In genomic region chr17:34810811-34811210, GRCm38 (mm10) we compare ENCODE assay signal across 14 mouse cellular contexts. TPM values are rescaled to one million over a fixed set of nuclear protein-coding genes. Genes with fewer than 3 reads are reported as not detected.
"Had no signal": no experiment of that assay in that cellular context is flagged by ENCODE, and none has a peak within 500 bp of the region (broad histone marks: within the 10 kb centered on the region; RNA-seq: fewer than 3 reads in every experiment).

No protein-coding gene starts in this region.

RNA-seq across cellular contexts. Expression of gene Cyp21a1, which starts 6.5 kb away (rescaled TPM):
- total RNA-seq: megakaryocyte, adult 5-6 weeks; megakaryocyte-erythroid progenitor cell, adult 5-6 weeks had no signal
- polyA plus RNA-seq: lung, embryonic 14.5 days; lung, embryonic 16.5 days; midbrain, embryonic 10.5 days; midbrain, embryonic 12.5 days; midbrain, embryonic 14.5 days; midbrain, embryonic 16.5 days; myocyte; neural tube, embryonic 11.5 days; neural tube, embryonic 13.5 days; neural tube, embryonic 15.5 days; stomach, embryonic 14.5 days; thymus, postnatal 0 days had no signal
